Mouse (Mus musculus): ENCODE results near the gene Tspyl4. TPM values are rescaled to one million over a fixed set of nuclear protein-coding genes. Genes with fewer than 3 reads are reported as not detected.
A peak's percentile ranks its signal among the peaks of the same experiment; 100 is the strongest.
"Not testable (repeated sequence)": the region's sequence is repeated elsewhere in the genome, so short reads cannot be mapped to it uniquely, and the experiment has no call there.

Gene Tspyl4
- 49.2 and 77.6 TPM in 2 replicates for polyA plus RNA-seq (2016; fragmentation: Nextera tagmentation; extraction: Ambion mirVana)

- DNase-seq (ENCODE audit: low spot score), result peak; percentile 93
- under 1% methylated on average over 38 of the region's 38 CpGs for WGBS
- Histone ChIP-seq H3K4me3 (peak within 1 kb of the TSS; percentile 84), H3K27me3 (ENCODE audit: insufficient read depth, poor library complexity, severe bottlenecking) (no peaks in the 10 kb centered on the region), H3K4me1 (replicated peaks) (peaks cover 48% of the 10 kb centered on the region), H3K27ac (peak within 1 kb of the TSS; percentile 93), H3K36me3 (no peaks in the 10 kb centered on the region), H3K9me3 (no peaks in the 10 kb centered on the region)
These were observed at the start of gene Tspyl4 for GRCm38 (mm10) chr10:34297299-34297979. Gene Tspyl4, plus strand, starts transcription at chr10:34297442.

DNA sequence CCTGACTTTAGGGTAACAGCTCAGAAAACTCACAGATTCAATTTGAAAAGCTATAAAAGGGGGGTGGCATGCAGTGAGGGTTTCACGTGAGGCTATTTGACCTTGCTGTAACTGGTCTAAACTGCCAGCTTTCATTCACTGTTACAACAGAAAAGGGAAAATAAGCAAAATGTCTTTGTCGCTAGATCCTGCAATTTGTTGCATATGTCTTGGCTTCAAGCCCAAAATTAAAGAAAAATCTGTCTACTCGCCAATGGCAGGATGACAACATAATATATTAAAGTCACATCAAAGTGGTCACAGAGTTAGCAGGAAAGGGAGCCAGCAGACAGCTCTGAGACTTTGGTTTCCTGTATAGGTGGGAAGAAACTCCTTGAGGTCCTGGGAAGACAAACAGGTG lies 49.5 kb upstream of the Tspyl4 start:
- Histone ChIP-seq H3K4me1 (replicated peaks) (peaks cover 12% of the 10 kb centered on the region), H3K27me3 (ENCODE audit: insufficient read depth, poor library complexity, severe bottlenecking) (no peaks in the 10 kb centered on the region), H3K4me3 (no peak overlapping the region), H3K36me3 (no peaks in the 10 kb centered on the region), H3K9me3 (no peaks in the 10 kb centered on the region), H3K27ac (0 out of 2 replicates have a peak overlapping the region, but pooled peaks have one; percentile 62)
- WGBS, result 53% methylated on average over 3 of the region's 3 CpGs
- no peak for DNase-seq (ENCODE audit: low spot score)

GRCm38 (mm10) chr10:34249594-34249993 lies 47.6 kb upstream of the Tspyl4 start:
- no peak overlapping the region for H3K4me3 ChIP-seq
- H3K27me3 ChIP-seq (ENCODE audit: insufficient read depth, poor library complexity, severe bottlenecking), result no peaks in the 10 kb centered on the region
- H3K36me3 ChIP-seq, result no peaks in the 10 kb centered on the region
- no peak for DNase-seq (ENCODE audit: low spot score)
- no peak overlapping the region for H3K27ac ChIP-seq
- H3K4me1 ChIP-seq (replicated peaks), result peaks cover 12% of the 10 kb centered on the region
- H3K9me3 ChIP-seq, result no peaks in the 10 kb centered on the region
- WGBS, result 65% methylated on average over 2 of the region's 2 CpGs

DNA sequence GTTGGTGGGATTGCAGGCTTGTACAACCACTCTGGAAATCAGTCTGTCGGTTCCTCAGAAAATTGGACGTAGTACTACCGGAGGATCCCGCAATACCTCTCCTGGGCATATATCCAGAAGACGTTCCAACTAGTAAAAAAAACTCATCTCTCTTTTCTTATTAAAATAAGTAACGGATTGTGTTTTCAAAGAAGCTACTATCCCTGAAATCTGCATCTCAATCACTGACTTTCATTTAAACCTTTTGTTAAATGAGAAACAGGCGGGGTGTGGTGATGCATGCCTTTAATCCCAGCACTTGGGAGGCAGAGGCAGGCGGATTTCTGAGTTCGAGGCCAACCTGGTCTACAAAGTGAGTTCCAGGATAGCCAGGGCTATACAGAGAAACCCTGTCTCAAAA lies 44.4 kb upstream of the Tspyl4 start:
- H3K4me1 ChIP-seq (replicated peaks); H3K4me3 ChIP-seq; H3K27me3 ChIP-seq (ENCODE audit: insufficient read depth, poor library complexity, severe bottlenecking); DNase-seq (ENCODE audit: low spot score); H3K36me3 ChIP-seq; H3K27ac ChIP-seq; H3K9me3 ChIP-seq: not testable (repeated sequence)
- 93% methylated on average over 9 of the region's 9 CpGs for WGBS

- DNase-seq (ENCODE audit: low spot score), result no peak
- no peaks in the 10 kb centered on the region for H3K4me1 ChIP-seq (replicated peaks)
- H3K27ac ChIP-seq, result no peak overlapping the region
- 84% methylated on average over 4 of the region's 4 CpGs for WGBS
- no peaks in the 10 kb centered on the region for H3K36me3 ChIP-seq
- H3K27me3 ChIP-seq (ENCODE audit: insufficient read depth, poor library complexity, severe bottlenecking), result no peaks in the 10 kb centered on the region
- H3K9me3 ChIP-seq, result no peaks in the 10 kb centered on the region
- no peak overlapping the region for H3K4me3 ChIP-seq
These were observed 32.1 kb upstream of the Tspyl4 start for GRCm38 (mm10) chr10:34265106-34265505.

DNA sequence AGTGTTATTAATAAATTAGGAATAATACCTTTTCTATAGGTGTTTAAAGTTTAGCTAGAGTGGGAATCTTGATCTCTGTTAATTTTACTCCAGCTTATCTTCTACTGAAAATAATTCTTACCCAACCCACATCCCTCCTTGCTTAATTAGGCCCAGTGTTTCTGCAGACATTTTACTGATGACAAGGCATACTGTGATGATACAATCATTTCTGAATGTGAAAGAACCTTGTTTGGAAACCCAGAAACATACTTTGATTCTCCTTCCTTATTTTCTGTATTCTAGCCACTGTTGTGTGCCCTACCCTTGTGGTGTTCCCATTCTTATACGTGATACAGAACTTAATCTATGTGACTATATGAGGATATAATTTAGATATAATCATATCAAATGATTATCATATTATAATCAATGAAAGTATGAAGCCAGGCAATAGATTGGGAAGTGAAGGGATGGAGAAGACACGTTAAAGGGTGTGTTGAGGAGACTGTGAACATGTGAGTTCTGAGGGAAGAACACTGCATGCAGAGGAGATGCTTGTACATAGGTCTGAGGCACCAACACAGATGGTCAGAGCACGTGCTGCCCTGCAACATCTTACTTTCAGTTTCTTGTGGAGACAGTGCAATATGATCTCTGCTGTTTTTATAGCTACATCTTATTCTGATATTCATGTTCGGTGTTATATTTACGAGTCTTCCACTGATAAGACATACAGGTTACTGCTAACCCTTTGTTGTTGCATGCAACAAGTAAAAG lies 29.8 kb upstream of the Tspyl4 start:
- Histone ChIP-seq H3K27ac (no peak overlapping the region), H3K36me3 (no peaks in the 10 kb centered on the region), H3K27me3 (ENCODE audit: insufficient read depth, poor library complexity, severe bottlenecking) (no peaks in the 10 kb centered on the region), H3K4me3 (no peak overlapping the region), H3K9me3 (no peaks in the 10 kb centered on the region), H3K4me1 (replicated peaks) (no peaks in the 10 kb centered on the region)
- no peak for DNase-seq (ENCODE audit: low spot score)
- WGBS, result 74% methylated on average over 5 of the region's 5 CpGs

- no peaks in the 10 kb centered on the region for H3K36me3 ChIP-seq
- H3K4me1 ChIP-seq (replicated peaks), result no peaks in the 10 kb centered on the region
- 74% methylated on average over 7 of the region's 7 CpGs for WGBS
- DNase-seq (ENCODE audit: low spot score), result no peak
- H3K27ac ChIP-seq, result no peak overlapping the region
- H3K27me3 ChIP-seq (ENCODE audit: insufficient read depth, poor library complexity, severe bottlenecking), result no peaks in the 10 kb centered on the region
- H3K4me3 ChIP-seq, result no peak overlapping the region
- no peaks in the 10 kb centered on the region for H3K9me3 ChIP-seq
These were observed 25.6 kb upstream of the Tspyl4 start for GRCm38 (mm10) chr10:34271681-34272080.

DNA sequence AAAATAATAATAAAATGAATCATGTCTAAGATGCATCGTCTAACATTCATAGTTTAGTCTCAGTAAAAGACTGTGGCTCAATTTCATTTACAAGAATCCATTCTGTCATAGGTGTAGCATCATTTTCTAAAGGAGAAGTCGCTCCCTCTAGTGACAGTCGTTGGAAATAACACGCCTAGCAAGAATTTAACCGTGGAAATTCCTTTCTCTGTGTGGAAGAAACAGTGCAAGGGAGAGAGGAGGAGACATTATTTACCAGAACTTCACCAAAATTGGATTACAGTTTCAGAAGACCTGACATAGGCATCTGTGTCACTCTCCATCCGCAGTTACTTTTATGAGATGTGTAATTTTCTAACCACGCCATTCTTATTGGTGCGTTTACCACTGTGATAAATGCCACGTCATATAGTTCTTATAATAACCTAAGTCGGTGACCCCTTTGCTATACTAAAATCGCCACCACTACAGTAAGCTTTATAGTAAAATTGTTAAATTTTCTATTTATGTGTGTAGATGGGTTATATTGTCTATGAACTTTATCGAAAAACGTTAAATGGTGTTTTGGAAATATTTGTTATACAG lies 16.6 kb upstream of the Tspyl4 start:
- peak; percentile 35 for DNase-seq (ENCODE audit: low spot score)
- H3K27me3 ChIP-seq (ENCODE audit: insufficient read depth, poor library complexity, severe bottlenecking), result no peaks in the 10 kb centered on the region
- no peaks in the 10 kb centered on the region for H3K9me3 ChIP-seq
- H3K36me3 ChIP-seq, result peaks cover 4% of the 10 kb centered on the region
- WGBS, result 29% methylated on average over 13 of the region's 13 CpGs
- H3K4me3 ChIP-seq, result peak overlapping the region; percentile 94
- H3K4me1 ChIP-seq (replicated peaks), result peaks cover 25% of the 10 kb centered on the region
- H3K27ac ChIP-seq, result no peak overlapping the region

- no peak for DNase-seq (ENCODE audit: low spot score)
- Histone ChIP-seq H3K36me3 (peaks cover 8% of the 10 kb centered on the region), H3K27me3 (ENCODE audit: insufficient read depth, poor library complexity, severe bottlenecking) (no peaks in the 10 kb centered on the region), H3K4me3 (peak overlapping the region; percentile 94), H3K9me3 (no peaks in the 10 kb centered on the region), H3K27ac (peak overlapping the region; percentile 94), H3K4me1 (replicated peaks) (peaks cover 25% of the 10 kb centered on the region)
- 22% methylated on average over 14 of the region's 14 CpGs for WGBS
These were observed 15.9 kb upstream of the Tspyl4 start for GRCm38 (mm10) chr10:34281211-34281961.

- H3K9me3 ChIP-seq, result no peaks in the 10 kb centered on the region
- WGBS, result under 1% methylated on average over 38 of the region's 38 CpGs
- H3K4me1 ChIP-seq (replicated peaks), result peaks cover 25% of the 10 kb centered on the region
- H3K4me3 ChIP-seq, result peak within 1 kb of the TSS; percentile 94
- peak within 1 kb of the TSS; percentile 94 for H3K27ac ChIP-seq
- H3K36me3 ChIP-seq, result peaks cover 9% of the 10 kb centered on the region
- H3K27me3 ChIP-seq (ENCODE audit: insufficient read depth, poor library complexity, severe bottlenecking), result no peaks in the 10 kb centered on the region
- peak; percentile 96 for DNase-seq (ENCODE audit: low spot score)
These were observed 15.3 kb upstream of the Tspyl4 start, which contains the start of gene Tspyl1 for GRCm38 (mm10) chr10:34281962-34282388. Gene Tspyl1, plus strand, starts transcription at chr10:34282190.

DNA sequence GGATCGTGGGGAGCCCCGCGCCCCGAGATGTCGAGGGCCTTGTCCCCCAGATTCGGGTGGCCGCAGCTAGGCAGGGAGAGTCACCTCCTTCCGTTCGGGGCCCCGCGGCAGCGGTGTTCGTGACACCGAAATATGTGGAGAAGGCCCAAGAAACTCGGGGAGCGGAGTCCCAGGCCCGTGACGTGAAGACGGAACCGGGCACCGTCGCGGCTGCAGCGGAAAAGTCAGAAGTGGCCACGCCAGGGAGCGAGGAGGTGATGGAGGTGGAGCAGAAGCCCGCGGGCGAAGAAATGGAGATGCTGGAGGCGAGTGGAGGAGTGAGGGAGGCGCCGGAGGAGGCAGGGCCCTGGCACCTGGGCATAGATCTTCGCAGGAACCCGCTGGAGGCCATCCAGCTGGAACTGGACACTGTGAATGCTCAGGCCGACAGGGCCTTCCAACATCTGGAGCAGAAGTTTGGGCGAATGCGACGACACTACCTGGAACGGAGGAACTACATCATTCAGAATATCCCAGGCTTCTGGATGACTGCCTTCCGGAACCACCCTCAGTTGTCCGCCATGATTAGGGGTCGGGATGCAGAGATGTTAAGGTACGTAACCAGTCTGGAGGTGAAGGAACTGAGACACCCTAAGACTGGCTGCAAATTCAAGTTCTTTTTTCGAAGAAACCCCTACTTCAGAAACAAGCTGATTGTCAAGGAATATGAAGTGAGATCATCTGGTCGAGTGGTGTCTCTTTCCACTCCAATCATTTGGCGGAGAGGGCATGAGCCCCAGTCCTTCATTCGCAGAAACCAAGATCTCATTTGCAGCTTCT lies 14.6 kb upstream of the Tspyl4 start:
- 4% methylated on average over 47 of the region's 47 CpGs for WGBS
- peaks cover 16% of the 10 kb centered on the region for H3K36me3 ChIP-seq
- no peaks in the 10 kb centered on the region for H3K9me3 ChIP-seq
- no peaks in the 10 kb centered on the region for H3K27me3 ChIP-seq (ENCODE audit: insufficient read depth, poor library complexity, severe bottlenecking)
- peak overlapping the region; percentile 94 for H3K4me3 ChIP-seq
- peaks cover 25% of the 10 kb centered on the region for H3K4me1 ChIP-seq (replicated peaks)
- H3K27ac ChIP-seq, result peak overlapping the region; percentile 94
- DNase-seq (ENCODE audit: low spot score), result peak; percentile 53

GRCm38 (mm10) chr10:34296911-34297298 lies 337 bp upstream of the Tspyl4 start:
- H3K27ac ChIP-seq, result peak overlapping the region; percentile 93
- H3K4me1 ChIP-seq (replicated peaks), result peaks cover 48% of the 10 kb centered on the region
- H3K27me3 ChIP-seq (ENCODE audit: insufficient read depth, poor library complexity, severe bottlenecking), result no peaks in the 10 kb centered on the region
- DNase-seq (ENCODE audit: low spot score), result no peak
- peak overlapping the region; percentile 84 for H3K4me3 ChIP-seq
- H3K9me3 ChIP-seq, result no peaks in the 10 kb centered on the region
- H3K36me3 ChIP-seq, result no peaks in the 10 kb centered on the region
- WGBS, result 4% methylated on average over 13 of the region's 13 CpGs

All from hindbrain, embryonic 10.5 days (tissue).